Mouse (Mus musculus) testis, adult 2 months (tissue): ENCODE data around the gene Ruvbl2.

ENCODE experiments used
- CTCF ChIP-seq: fragments of 200-500 bp; IDR thresholded peaks from 2 replicates; pipeline ENCODE4 v1.5.1; 2012; ENCODE audit warnings: low read depth, mild to moderate bottlenecking, inconsistent platforms, low read length, moderate library complexity; ENCODE audit not compliant: control insufficient read depth, insufficient read depth, insufficient replicate concordance
- POLR2A ChIP-seq: fragments of 200-500 bp; IDR thresholded peaks from 2 replicates; pipeline ENCODE4 v1.6.1; 2012; ENCODE audit warnings: low read depth, mild to moderate bottlenecking, inconsistent platforms, low read length, moderate library complexity; ENCODE audit not compliant: control insufficient read depth

DNA sequence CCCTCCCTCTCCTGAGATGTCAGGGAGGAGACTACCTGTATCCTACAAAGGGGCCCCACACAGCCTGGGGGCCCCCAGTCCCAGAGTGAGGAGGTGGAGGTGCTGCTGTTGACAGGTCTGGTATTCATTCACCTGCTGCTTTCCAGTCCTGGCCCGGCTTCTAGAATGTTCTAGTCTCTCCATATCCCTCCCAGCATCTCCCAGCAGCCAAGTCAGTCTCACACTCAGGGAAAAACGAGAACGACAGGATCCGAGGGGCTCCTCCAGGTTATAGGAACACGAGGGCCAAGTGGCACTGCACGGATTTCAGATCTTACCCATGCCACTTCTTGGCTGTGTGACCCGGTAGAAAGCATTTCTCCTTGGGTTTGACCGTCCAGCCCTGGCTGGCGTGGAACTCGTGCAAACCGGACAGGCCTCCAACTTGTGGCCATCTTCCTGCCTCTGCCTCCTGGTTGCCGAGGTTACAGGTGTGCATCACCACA lies 23.1 kb downstream of the Ruvbl2 start:
- TF ChIP-seq CTCF (no peak), POLR2A (no peak)
